39 mouse cellular contexts compared by ENCODE assay signal in the genomic region with DNA sequence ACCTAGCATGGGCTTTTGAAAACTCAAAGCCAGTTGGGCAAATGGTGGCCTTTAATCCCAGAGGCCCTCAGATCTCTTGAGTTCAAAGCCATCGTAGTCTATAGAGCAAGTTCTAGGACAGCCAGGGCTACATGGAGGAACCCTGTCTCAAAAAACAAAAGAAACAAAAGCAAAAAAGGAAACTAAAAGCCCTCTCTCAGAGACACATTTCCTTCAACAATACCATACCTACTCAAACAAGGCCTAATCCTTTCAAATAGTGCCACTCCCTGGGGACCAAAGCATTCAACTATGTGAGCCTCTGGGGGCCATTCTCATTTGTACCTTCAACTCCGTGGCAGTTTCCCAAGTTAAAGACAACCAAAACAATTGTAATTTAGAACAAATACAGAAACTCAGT. TPM values are rescaled to one million over a fixed set of nuclear protein-coding genes. Genes with fewer than 3 reads are reported as not detected.
"Had no signal": no experiment of that assay in that cellular context is flagged by ENCODE, and none has a peak within 500 bp of the region (broad histone marks: within the 10 kb centered on the region; RNA-seq: fewer than 3 reads in every experiment).

No protein-coding gene starts in this region.

- H3K9ac ChIP-seq: heart, embryonic 12.5 days; hindbrain, embryonic 12.5 days; hindbrain, embryonic 14.5 days; intestine, embryonic 15.5 days; kidney, embryonic 15.5 days; limb, embryonic 13.5 days; limb, embryonic 15.5 days; liver, embryonic 12.5 days; liver, embryonic 14.5 days had no signal

- H3K27ac ChIP-seq: gastrocnemius, adult 2 months; heart, embryonic 10.5 days; hindbrain, embryonic 10.5 days; hindbrain, embryonic 12.5 days; hindbrain, embryonic 14.5 days; intestine, embryonic 15.5 days; kidney, embryonic 15.5 days; kidney, postnatal 0 days; layer of hippocampus, adult 2 months; left cerebral cortex, adult 2 months; limb, embryonic 13.5 days; limb, embryonic 15.5 days; liver, embryonic 12.5 days; liver, embryonic 14.5 days had no signal

- H3K9me3 ChIP-seq: heart, embryonic 10.5 days; heart, embryonic 12.5 days; hindbrain, embryonic 10.5 days; hindbrain, embryonic 12.5 days; intestine, embryonic 15.5 days; kidney, embryonic 15.5 days; limb, embryonic 13.5 days; limb, embryonic 15.5 days; liver, embryonic 12.5 days had no signal

- H3K4me3 ChIP-seq: gastrocnemius, adult 2 months; heart, embryonic 10.5 days; heart, embryonic 12.5 days; hindbrain, embryonic 10.5 days; hindbrain, embryonic 12.5 days; intestine, embryonic 15.5 days; kidney, embryonic 15.5 days; layer of hippocampus, adult 2 months; left cerebral cortex, adult 2 months; limb, embryonic 13.5 days; limb, embryonic 15.5 days; liver, embryonic 12.5 days had no signal

- H3K4me2 ChIP-seq: heart, embryonic 12.5 days; hindbrain, embryonic 12.5 days; hindbrain, embryonic 14.5 days; intestine, embryonic 15.5 days; kidney, embryonic 15.5 days; limb, embryonic 13.5 days; limb, embryonic 15.5 days; liver, embryonic 12.5 days had no signal

- H3K4me1 ChIP-seq: heart, embryonic 10.5 days; hindbrain, embryonic 10.5 days; hindbrain, embryonic 12.5 days; intestine, embryonic 15.5 days; kidney, embryonic 15.5 days; limb, embryonic 13.5 days; limb, embryonic 15.5 days had no signal

- H3K27me3 ChIP-seq: heart, embryonic 12.5 days; hindbrain, embryonic 12.5 days; intestine, embryonic 15.5 days; kidney, embryonic 15.5 days; limb, embryonic 13.5 days; limb, embryonic 15.5 days; liver, embryonic 12.5 days had no signal

- ATAC-seq: hindbrain, embryonic 16.5 days; inflammation-experienced regulatory T-cells, adult 6 months; intestine, embryonic 15.5 days; intestine, postnatal 0 days; liver, embryonic 12.5 days had no signal

- DNase-seq: gastrocnemius, adult 2 months; gastrocnemius, postnatal 10 days; gastrocnemius, postnatal 25 days; heart, adult 18-20 months; heart, postnatal 10 days; heart, postnatal 4 days; kidney, adult 18-20 months; kidney, adult 9 months; kidney, postnatal 14 days; kidney, postnatal 36 days; left cerebral cortex, postnatal 4 days; lung, adult 18-20 months had no signal

RNA-seq across cellular contexts. Expression of gene Prdm12, which starts 58.2 kb away (rescaled TPM):
- total RNA-seq: gastrocnemius, adult 2 months; gastrocnemius, postnatal 10 days; gastrocnemius, postnatal 25 days; gastrocnemius, postnatal 4 days; granulocyte monocyte progenitor cell, adult 5-6 weeks; heart, adult 18-20 months; heart, adult 8-10 months; heart, postnatal 10 days; heart, postnatal 25 days; heart, postnatal 4 days; layer of hippocampus, postnatal 25 days; liver, adult 2 months had no signal
- polyA plus RNA-seq: heart, embryonic 10.5 days; heart, embryonic 12.5 days; heart, embryonic 14.5 days; heart, embryonic 16.5 days; inflammation-experienced regulatory T-cells, adult 6 months; intestine, postnatal 0 days; kidney, embryonic 15.5 days; kidney, postnatal 0 days; large intestine, adult 2 months; limb, embryonic 13.5 days; limb, embryonic 15.5 days; liver, adult 2 months; liver, embryonic 12.5 days; liver, embryonic 14.5 days; liver, embryonic 16.5 days had no signal
